In genomic region chr1:21962896-21963864, GRCm38 (mm10) we compare ENCODE assay signal across 9 mouse cellular contexts. TPM values are rescaled to one million over a fixed set of nuclear protein-coding genes. Genes with fewer than 3 reads are reported as not detected.
DNase-seq lines count a peak whose midpoint lies in the region; ATAC-seq and TF ChIP-seq lines count a peak whose summit lies in the region.
"Had no signal": no experiment of that assay in that cellular context is flagged by ENCODE, and none has a peak within 500 bp of the region (broad histone marks: within the 10 kb centered on the region; RNA-seq: fewer than 3 reads in every experiment).

No protein-coding gene starts in this region.

- no peaks in the 10 kb centered on the region for H3K27me3 ChIP-seq in forebrain, embryonic 16.5 days (replicated peaks; ENCODE audit: control insufficient read depth, insufficient read depth, low read length)
- H3K27me3 ChIP-seq in forebrain, embryonic 11.5 days (ENCODE audit: control insufficient read depth, insufficient read depth, low read length): peaks cover 7% of the 10 kb centered on the region; the same call in 1 of the 2 replicates
- peaks cover 5% of the 10 kb centered on the region; the same call in 1 of the 2 replicates for H3K27me3 ChIP-seq in intestine, embryonic 15.5 days (replicated peaks)

- no peaks in the 10 kb centered on the region for H3K36me3 ChIP-seq in forebrain, embryonic 16.5 days (ENCODE audit: control insufficient read depth, insufficient read depth)
- H3K36me3 ChIP-seq in forebrain, embryonic 11.5 days (ENCODE audit: control insufficient read depth, insufficient read depth, low read length): no peaks in the 10 kb centered on the region
- no peaks in the 10 kb centered on the region for H3K36me3 ChIP-seq in intestine, embryonic 15.5 days

- peak overlapping the region; percentile 96; the same call in 1 of the 2 replicates for H3K4me2 ChIP-seq in forebrain, embryonic 16.5 days (ENCODE audit: low read length)
- no peak overlapping the region for H3K4me2 ChIP-seq in forebrain, embryonic 11.5 days (ENCODE audit: low read depth, low read length, severe bottlenecking)
- no peak overlapping the region for H3K4me2 ChIP-seq in intestine, embryonic 15.5 days (replicated peaks)

- no peak for ATAC-seq in forebrain, embryonic 16.5 days
- no peak for ATAC-seq in forebrain, embryonic 11.5 days (replicated peaks; ENCODE audit: low FRiP score)
- no peak for ATAC-seq in intestine, embryonic 15.5 days

- no peak overlapping the region for H3K27ac ChIP-seq in forebrain, embryonic 16.5 days (ENCODE audit: low read length)
- H3K27ac ChIP-seq in forebrain, embryonic 11.5 days (ENCODE audit: low read depth, low read length): no peak overlapping the region
- H3K27ac ChIP-seq in gastrocnemius, adult 2 months: no peak overlapping the region
- H3K27ac ChIP-seq in intestine, embryonic 15.5 days: no peak overlapping the region

- no peaks in the 10 kb centered on the region for H3K9me3 ChIP-seq in forebrain, embryonic 16.5 days (ENCODE audit: control insufficient read depth, low read length)
- no peaks in the 10 kb centered on the region for H3K9me3 ChIP-seq in forebrain, embryonic 11.5 days (ENCODE audit: control insufficient read depth, low read length)
- no peaks in the 10 kb centered on the region for H3K9me3 ChIP-seq in intestine, embryonic 15.5 days

- WGBS in forebrain, embryonic 16.5 days: 61% methylated on average over 16 of the region's 16 CpGs
- 51% methylated on average over 16 of the region's 16 CpGs for WGBS in forebrain, embryonic 11.5 days
- WGBS in intestine, embryonic 15.5 days: 50% methylated on average over 16 of the region's 16 CpGs

- no peak for TF ChIP-seq CTCF in gastrocnemius, adult 2 months (IDR thresholded peaks at IDR 0.05)

- intact Hi-C loops in gastrocnemius, adult 2 months (cut with DNase I): loop anchor here (5.0 to 10.0 kb wide), 2 partner anchors 302 to 431 kb away; no protein-coding TSS in a partner anchor

- H3K4me1 ChIP-seq in forebrain, embryonic 16.5 days (replicated peaks; ENCODE audit: control insufficient read depth, insufficient read depth, low read length): peaks cover 17% of the 10 kb centered on the region
- H3K4me1 ChIP-seq in forebrain, embryonic 11.5 days (replicated peaks; ENCODE audit: control insufficient read depth, insufficient read depth, low read length): 0 out of 2 replicates have a peak, but pooled peaks cover 1% of the 10 kb centered on the region
- H3K4me1 ChIP-seq in intestine, embryonic 15.5 days (replicated peaks): peaks cover 13% of the 10 kb centered on the region

- H3K9ac ChIP-seq in forebrain, embryonic 16.5 days (replicated peaks; ENCODE audit: low read depth, low read length): no peak overlapping the region
- H3K9ac ChIP-seq in forebrain, embryonic 11.5 days (ENCODE audit: low read length): no peak overlapping the region
- H3K9ac ChIP-seq in intestine, embryonic 15.5 days: no peak overlapping the region

- no peak for DNase-seq in forebrain, embryonic 11.5 days (ENCODE audit: low spot score)
- peak; percentile 11 for DNase-seq in retina, postnatal 1 day
- DNase-seq in retina, embryonic 14.5 days (ENCODE audit: low spot score): no peak
- peak; percentile 51 for DNase-seq in naive thymus-derived CD4-positive, alpha-beta T cell, adult 2 months (ENCODE audit: low read depth)
- DNase-seq in thymus, postnatal 36 days: peak; percentile 21 to 33
- no peak for DNase-seq in gastrocnemius, adult 2 months

- H3K4me3 ChIP-seq in forebrain, embryonic 16.5 days (replicated peaks; ENCODE audit: low read length): no peak overlapping the region
- no peak overlapping the region for H3K4me3 ChIP-seq in forebrain, embryonic 11.5 days (ENCODE audit: low read depth, low read length)
- no peak overlapping the region for H3K4me3 ChIP-seq in gastrocnemius, adult 2 months
- no peak overlapping the region for H3K4me3 ChIP-seq in intestine, embryonic 15.5 days (replicated peaks)

RNA-seq across cellular contexts. Expression of gene Kcnq5, which starts 1.4 kb away (rescaled TPM):
- polyA plus RNA-seq in forebrain, embryonic 16.5 days (2015; fragmentation: Nextera tagmentation; extraction: Ambion mirVana): 3.3 and 3.8 TPM in 2 replicates
- polyA plus RNA-seq in forebrain, embryonic 11.5 days (2014; fragmentation: Nextera tagmentation; extraction: Ambion mirVana): 0.51 and 0.79 TPM in 2 replicates
- total RNA-seq in gastrocnemius, adult 2 months (2021): 10 to 100 TPM in 1 of 2 experiments, 1 to 10 TPM in 1; 9.2 to 18.8 TPM
- polyA plus RNA-seq in intestine, embryonic 15.5 days (2015; fragmentation: Nextera tagmentation; extraction: Ambion mirVana): 1.5 and 1.8 TPM in 2 replicates
- polyA plus RNA-seq: C2C12 had no signal

Comparison
In these comparisons a context has a peak if more than half of its experiments do, and no peak if none do; other contexts are left out.
1. DNase-seq: peak in retina, postnatal 1 day (single experiment), naive thymus-derived CD4-positive, alpha-beta T cell, adult 2 months (single experiment) and thymus, postnatal 36 days (2 of 2); none in forebrain, embryonic 11.5 days (single experiment), retina, embryonic 14.5 days (single experiment) and gastrocnemius, adult 2 months (single experiment).